ENCODE assay signal across 12 mouse cellular contexts in the genomic region with DNA sequence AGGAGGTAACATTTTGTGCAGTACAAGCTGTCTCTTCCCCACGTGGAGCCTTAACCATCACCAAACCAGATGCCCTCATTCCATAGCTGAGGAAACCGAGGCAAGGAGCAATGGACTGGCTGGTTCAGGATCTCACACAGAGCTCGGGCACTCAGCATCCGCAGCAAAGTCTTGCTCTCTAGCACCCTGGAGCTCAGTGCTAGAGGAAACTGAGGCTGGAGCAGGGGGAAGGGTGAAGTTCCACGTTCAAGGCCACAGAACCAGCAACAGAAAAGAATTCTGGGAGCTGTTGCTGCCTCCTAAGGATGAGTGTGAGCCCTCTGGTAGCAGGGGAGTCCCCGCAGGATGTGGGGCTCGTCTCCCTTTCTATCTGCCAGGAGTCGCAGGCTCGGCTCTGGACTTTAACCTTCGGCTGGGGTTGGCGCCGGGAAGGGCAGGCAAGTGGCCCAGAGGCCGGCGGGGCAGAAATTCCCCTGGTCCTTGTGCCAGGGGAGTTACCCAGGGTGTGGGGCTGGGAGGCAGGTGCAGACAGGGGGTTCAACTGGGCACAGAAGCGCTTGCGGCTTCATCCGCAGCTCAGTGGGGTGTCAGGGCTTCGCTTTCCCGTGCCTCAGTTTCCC. TPM values are rescaled to one million over a fixed set of nuclear protein-coding genes. Genes with fewer than 3 reads are reported as not detected.
DNase-seq lines count a peak whose midpoint lies in the region; ATAC-seq and TF ChIP-seq lines count a peak whose summit lies in the region.
"Had no signal": no experiment of that assay in that cellular context is flagged by ENCODE, and none has a peak within 500 bp of the region (broad histone marks: within the 10 kb centered on the region; RNA-seq: fewer than 3 reads in every experiment).

No protein-coding gene starts in this region.

- no peaks in the 10 kb centered on the region for H3K9me3 ChIP-seq in neural tube, embryonic 11.5 days (ENCODE audit: control insufficient read depth, low read length)
- H3K9me3 ChIP-seq in kidney, embryonic 15.5 days (replicated peaks), result no peaks in the 10 kb centered on the region
- H3K9me3 ChIP-seq in liver, postnatal 0 days (ENCODE audit: low read length), result no peaks in the 10 kb centered on the region
- 0 out of 2 replicates have a peak, but pooled peaks cover 2% of the 10 kb centered on the region for H3K9me3 ChIP-seq in limb, embryonic 10.5 days (replicated peaks)
- H3K9me3 ChIP-seq: limb, embryonic 15.5 days had no signal

- peaks cover 7% of the 10 kb centered on the region; the same call in 1 of the 2 replicates for H3K27me3 ChIP-seq in neural tube, embryonic 11.5 days (ENCODE audit: control insufficient read depth, insufficient read depth, low read length)
- peaks cover 43% of the 10 kb centered on the region for H3K27me3 ChIP-seq in kidney, embryonic 15.5 days
- no peaks in the 10 kb centered on the region for H3K27me3 ChIP-seq in liver, postnatal 0 days (ENCODE audit: insufficient read depth, low read length)
- peaks cover 48% of the 10 kb centered on the region for H3K27me3 ChIP-seq in limb, embryonic 10.5 days (ENCODE audit: low read depth, poor library complexity, severe bottlenecking)

- H3K4me3 ChIP-seq in neural tube, embryonic 11.5 days (ENCODE audit: low read depth, low read length), result no peak overlapping the region
- H3K4me3 ChIP-seq in kidney, embryonic 15.5 days (replicated peaks), result no peak overlapping the region
- no peak overlapping the region for H3K4me3 ChIP-seq in liver, postnatal 0 days (ENCODE audit: low read depth, low read length)
- H3K4me3 ChIP-seq in limb, embryonic 10.5 days, result no peak overlapping the region
- H3K4me3 ChIP-seq: limb, embryonic 15.5 days; midbrain, embryonic 10.5 days had no signal

- no peak for TF ChIP-seq CTCF in liver, postnatal 0 days (IDR thresholded peaks at IDR 0.05; ENCODE audit: low read depth)

- TF ChIP-seq EP300 in liver, postnatal 0 days (IDR thresholded peaks at IDR 0.05; ENCODE audit: low read depth), result no peak

- 36% methylated on average over 19 of the region's 19 CpGs for WGBS in neural tube, embryonic 11.5 days
- WGBS in kidney, embryonic 15.5 days, result 32% methylated on average over 19 of the region's 19 CpGs
- WGBS in liver, postnatal 0 days (ENCODE audit: insufficient replicate concordance), result 35% methylated on average over 19 of the region's 19 CpGs
- 27% methylated on average over 19 of the region's 19 CpGs for WGBS in limb, embryonic 10.5 days

- H3K9ac ChIP-seq in neural tube, embryonic 11.5 days (ENCODE audit: low read length), result no peak overlapping the region
- H3K9ac ChIP-seq in kidney, embryonic 15.5 days, result no peak overlapping the region
- H3K9ac ChIP-seq in liver, postnatal 0 days (replicated peaks), result no peak overlapping the region
- H3K9ac ChIP-seq: limb, embryonic 15.5 days had no signal

- no peaks in the 10 kb centered on the region for H3K36me3 ChIP-seq in neural tube, embryonic 11.5 days (ENCODE audit: control insufficient read depth, insufficient read depth, low read length)
- no peaks in the 10 kb centered on the region for H3K36me3 ChIP-seq in kidney, embryonic 15.5 days
- H3K36me3 ChIP-seq in liver, postnatal 0 days (replicated peaks; ENCODE audit: insufficient read depth, low read length), result no peaks in the 10 kb centered on the region
- H3K36me3 ChIP-seq in limb, embryonic 10.5 days, result no peaks in the 10 kb centered on the region
- H3K36me3 ChIP-seq: limb, embryonic 15.5 days; midbrain, embryonic 10.5 days had no signal

- ATAC-seq in neural tube, embryonic 11.5 days (ENCODE audit: insufficient read depth, low FRiP score, low TSS enrichment), result 0 out of 2 replicates have a peak, but pooled peaks have one; percentile 16
- peak; percentile 24; the same call in 1 of the 2 replicates for ATAC-seq in kidney, embryonic 15.5 days (replicated peaks; ENCODE audit: low FRiP score)
- peak; percentile 62 for ATAC-seq in liver, postnatal 0 days

- no peaks in the 10 kb centered on the region for H3K4me1 ChIP-seq in neural tube, embryonic 11.5 days (ENCODE audit: control insufficient read depth, insufficient read depth, low read length)
- H3K4me1 ChIP-seq in kidney, embryonic 15.5 days, result peaks cover 12% of the 10 kb centered on the region
- H3K4me1 ChIP-seq in liver, postnatal 0 days (ENCODE audit: insufficient read depth), result peaks cover 39% of the 10 kb centered on the region
- H3K4me1 ChIP-seq in limb, embryonic 10.5 days, result peaks cover 8% of the 10 kb centered on the region

- DNase-seq in adrenal gland, postnatal 10 days, result peak; percentile 74
- DNase-seq in adrenal gland, adult 8-10 months, result no peak
- DNase-seq in neural tube, embryonic 11.5 days (ENCODE audit: low spot score), result no peak
- no peak for DNase-seq in neural tube, embryonic 10.5 days (ENCODE audit: extremely low spot score, low spot score)
- peak; percentile 62 for DNase-seq in liver, postnatal 0 days
- DNase-seq in urinary bladder, adult 2 months (ENCODE audit: low spot score), result no peak
- DNase-seq in limb, embryonic 10.5 days (ENCODE audit: low spot score), result no peak

- no peak overlapping the region for H3K27ac ChIP-seq in neural tube, embryonic 11.5 days (ENCODE audit: low read depth, low read length)
- no peak overlapping the region for H3K27ac ChIP-seq in kidney, embryonic 15.5 days
- peak overlapping the region; percentile 78 for H3K27ac ChIP-seq in liver, postnatal 0 days (ENCODE audit: low read depth)
- no peak overlapping the region for H3K27ac ChIP-seq in limb, embryonic 10.5 days
- H3K27ac ChIP-seq: limb, embryonic 15.5 days; midbrain, embryonic 10.5 days had no signal

- H3K4me2 ChIP-seq in neural tube, embryonic 11.5 days (ENCODE audit: low read depth), result no peak overlapping the region
- H3K4me2 ChIP-seq in kidney, embryonic 15.5 days, result no peak overlapping the region
- 0 out of 2 replicates have a peak overlapping the region, but pooled peaks have one; percentile 32 for H3K4me2 ChIP-seq in liver, postnatal 0 days (ENCODE audit: low read depth, low read length)
- H3K4me2 ChIP-seq: limb, embryonic 15.5 days had no signal

RNA-seq across cellular contexts. Expression of gene Gm19345, which starts 8.8 kb away (rescaled TPM):
- not detected for total RNA-seq in adrenal gland, postnatal 10 days (2021)
- total RNA-seq in adrenal gland, adult 8-10 months (2022), result under 1 TPM in 2 of 4 experiments, not detected in 2; 0.28 to 0.35 TPM
- polyA plus RNA-seq in neural tube, embryonic 11.5 days (2014; fragmentation: Nextera tagmentation; extraction: Ambion mirVana), result 0.24 and 0.29 TPM in 2 replicates
- polyA plus RNA-seq in kidney, embryonic 15.5 days (2015; fragmentation: Nextera tagmentation; extraction: Ambion mirVana), result 0.16 TPM in 1 of 2 replicates, not detected in the other
- 0.18 and 0.19 TPM in 2 replicates for polyA plus RNA-seq in liver, postnatal 0 days (2015; fragmentation: Nextera tagmentation; extraction: Ambion mirVana)
- 0.08 and 0.15 TPM in 2 replicates for polyA plus RNA-seq in urinary bladder, adult 2 months (2012; rRNA removed)
- polyA plus RNA-seq in limb, embryonic 10.5 days (2016; fragmentation: Nextera tagmentation; extraction: Ambion mirVana), result not detected in 2 replicates
- total RNA-seq: heart, adult 8-10 months had no signal
- polyA plus RNA-seq: inflammation-experienced regulatory T-cells, adult 6 months; limb, embryonic 15.5 days; midbrain, embryonic 10.5 days had no signal

RNA-seq across cellular contexts. Expression of gene Ceacam16, which starts 18.1 kb away (rescaled TPM):
- under 1 TPM in 1 of 2 experiments, not detected in 1; 0.18 TPM for total RNA-seq in adrenal gland, postnatal 10 days (2021)
- total RNA-seq in adrenal gland, adult 8-10 months (2022), result under 1 TPM in 1 of 4 experiments, not detected in 3; 0.31 TPM
- not detected in 2 replicates for polyA plus RNA-seq in neural tube, embryonic 11.5 days (2014; fragmentation: Nextera tagmentation; extraction: Ambion mirVana)
- not detected in 2 replicates for polyA plus RNA-seq in kidney, embryonic 15.5 days (2015; fragmentation: Nextera tagmentation; extraction: Ambion mirVana)
- 0.09 TPM in 1 of 2 replicates, not detected in the other for polyA plus RNA-seq in liver, postnatal 0 days (2015; fragmentation: Nextera tagmentation; extraction: Ambion mirVana)
- polyA plus RNA-seq in urinary bladder, adult 2 months (2012; rRNA removed), result 0.12 TPM in 1 of 2 replicates, not detected in the other
- not detected in 2 replicates for polyA plus RNA-seq in limb, embryonic 10.5 days (2016; fragmentation: Nextera tagmentation; extraction: Ambion mirVana)
- polyA plus RNA-seq: limb, embryonic 15.5 days; midbrain, embryonic 10.5 days had no signal

RNA-seq across cellular contexts. Expression of gene Bcl3, which starts 20.4 kb away (rescaled TPM):
- total RNA-seq in adrenal gland, postnatal 10 days (2021), result 10 to 100 TPM; 15.4 to 16.6 TPM
- total RNA-seq in adrenal gland, adult 8-10 months (2022), result 10 to 100 TPM; 16.5 to 23.4 (median 21.9) TPM
- 1.2 and 1.3 TPM in 2 replicates for polyA plus RNA-seq in neural tube, embryonic 11.5 days (2014; fragmentation: Nextera tagmentation; extraction: Ambion mirVana)
- 3.9 and 4.9 TPM in 2 replicates for polyA plus RNA-seq in kidney, embryonic 15.5 days (2015; fragmentation: Nextera tagmentation; extraction: Ambion mirVana)
- polyA plus RNA-seq in liver, postnatal 0 days (2015; fragmentation: Nextera tagmentation; extraction: Ambion mirVana), result 5.4 and 11.2 TPM in 2 replicates
- 10.8 and 10.9 TPM in 2 replicates for polyA plus RNA-seq in urinary bladder, adult 2 months (2012; rRNA removed)
- polyA plus RNA-seq in limb, embryonic 10.5 days (2016; fragmentation: Nextera tagmentation; extraction: Ambion mirVana), result 0.82 and 1.2 TPM in 2 replicates

RNA-seq across cellular contexts. Expression of gene Ceacam19, which starts 44.8 kb away (rescaled TPM):
- total RNA-seq in adrenal gland, postnatal 10 days (2021), result not detected
- total RNA-seq in adrenal gland, adult 8-10 months (2022), result not detected
- polyA plus RNA-seq in neural tube, embryonic 11.5 days (2014; fragmentation: Nextera tagmentation; extraction: Ambion mirVana), result not detected in 2 replicates
- 0.09 TPM in 1 of 2 replicates, not detected in the other for polyA plus RNA-seq in kidney, embryonic 15.5 days (2015; fragmentation: Nextera tagmentation; extraction: Ambion mirVana)
- polyA plus RNA-seq in liver, postnatal 0 days (2015; fragmentation: Nextera tagmentation; extraction: Ambion mirVana), result not detected in 2 replicates
- polyA plus RNA-seq in urinary bladder, adult 2 months (2012; rRNA removed), result 0.72 and 0.81 TPM in 2 replicates
- polyA plus RNA-seq in limb, embryonic 10.5 days (2016; fragmentation: Nextera tagmentation; extraction: Ambion mirVana), result not detected in 2 replicates
- total RNA-seq: heart, adult 8-10 months had no signal
- polyA plus RNA-seq: inflammation-experienced regulatory T-cells, adult 6 months; midbrain, embryonic 10.5 days had no signal

RNA-seq across cellular contexts. Expression of gene Cblc, which starts 46.4 kb away (rescaled TPM):
- 1 to 10 TPM; 1.8 to 3.2 TPM for total RNA-seq in adrenal gland, postnatal 10 days (2021)
- total RNA-seq in adrenal gland, adult 8-10 months (2022), result under 1 TPM in 1 of 4 experiments, not detected in 3; 0.43 TPM
- polyA plus RNA-seq in neural tube, embryonic 11.5 days (2014; fragmentation: Nextera tagmentation; extraction: Ambion mirVana), result 0.45 and 0.53 TPM in 2 replicates
- 8.3 and 9.1 TPM in 2 replicates for polyA plus RNA-seq in kidney, embryonic 15.5 days (2015; fragmentation: Nextera tagmentation; extraction: Ambion mirVana)
- 9.6 and 10.8 TPM in 2 replicates for polyA plus RNA-seq in liver, postnatal 0 days (2015; fragmentation: Nextera tagmentation; extraction: Ambion mirVana)
- 25.6 and 37.5 TPM in 2 replicates for polyA plus RNA-seq in urinary bladder, adult 2 months (2012; rRNA removed)
- 1.4 and 1.6 TPM in 2 replicates for polyA plus RNA-seq in limb, embryonic 10.5 days (2016; fragmentation: Nextera tagmentation; extraction: Ambion mirVana)

Comparison
In these comparisons a context has a peak if more than half of its experiments do, and no peak if none do; other contexts are left out.
1. DNase-seq: peak in adrenal gland, postnatal 10 days (single experiment) and liver, postnatal 0 days (single experiment); none in adrenal gland, adult 8-10 months (single experiment), neural tube, embryonic 11.5 days (single experiment), neural tube, embryonic 10.5 days (single experiment), urinary bladder, adult 2 months (single experiment) and limb, embryonic 10.5 days (single experiment).
2. Peak in every context shown above with its lines, with median percentiles within 50 percentile points of each other: ATAC-seq.